Mouse (Mus musculus) C2C12 (cell line): Measurements from ENCODE around the gene Bcl9l. TPM values are rescaled to one million over a fixed set of nuclear protein-coding genes. Genes with fewer than 3 reads are reported as not detected.

Source experiments
- H3K27me3 ChIP-seq: one replicate; pipeline ENCODE4 v1.6.1; 2011; ENCODE audit not compliant: control insufficient read depth, insufficient read depth, insufficient read length
- H3K36me3 ChIP-seq: one replicate; pipeline ENCODE4 v1.6.1; 2011; ENCODE audit not compliant: control insufficient read depth, insufficient read depth
- H3K4me3 ChIP-seq: one replicate; pipeline ENCODE4 v1.5.1; 2011; ENCODE audit warnings: mild to moderate bottlenecking, control low read depth; ENCODE audit not compliant: poor library complexity, insufficient read depth, severe bottlenecking
- H3K79me2 ChIP-seq: one replicate; pipeline ENCODE4 v1.6.1; 2011; ENCODE audit not compliant: control insufficient read depth, insufficient read depth
- H3K79me3 ChIP-seq: one replicate; pipeline ENCODE4 v1.6.1; 2011; ENCODE audit warnings: low read depth, control low read depth
- H3ac ChIP-seq: one replicate; pipeline ENCODE3; 2011; ENCODE audit warnings: low read depth; ENCODE audit not compliant: control insufficient read depth, insufficient read length
- CEBPB ChIP-seq: IDR thresholded peaks from one replicate; pipeline ENCODE4 v1.6.1; 2011; ENCODE audit warnings: low read depth, mild to moderate bottlenecking, control low read depth, moderate library complexity
- CTCF ChIP-seq: IDR thresholded peaks from one replicate; pipeline ENCODE4 v1.5.1; 2011; ENCODE audit not compliant: control insufficient read depth, insufficient read depth, insufficient read length
- FOSL1 ChIP-seq: IDR thresholded peaks from one replicate; pipeline ENCODE4 v1.8.0; 2011; ENCODE audit warnings: mild to moderate bottlenecking, low read length; ENCODE audit not compliant: poor library complexity, insufficient read depth, severe bottlenecking
- MAX ChIP-seq: IDR thresholded peaks from one replicate; pipeline ENCODE4 v1.6.1; 2011; ENCODE audit warnings: mild to moderate bottlenecking, control low read depth
- MYOD1 ChIP-seq: IDR thresholded peaks from one replicate; pipeline ENCODE4 v1.6.1; 2011; ENCODE audit warnings: low read depth; ENCODE audit not compliant: control insufficient read depth, insufficient read length
- MYOG ChIP-seq: IDR thresholded peaks from one replicate; pipeline ENCODE4 v1.6.1; 2011; ENCODE audit not compliant: control insufficient read depth, insufficient read length; ENCODE audit errors: extremely low read depth
- USF1 ChIP-seq: IDR thresholded peaks from one replicate; pipeline ENCODE4 v1.6.1; 2011; ENCODE audit warnings: low read depth, mild to moderate bottlenecking, control low read depth, moderate library complexity
- polyA plus RNA-seq: library from polyadenylated mRNA; unstranded; fragments of >200 nt; fragmentation: generic; extraction: Trizol; gene quantifications from one replicate; pipeline ENCODE4 v1.2.1, GENCODE M21; 2012; ENCODE audit warnings: missing spikeins

Gene Bcl9l
- polyA plus RNA-seq, 1 experiment = 31.4 TPM

DNA sequence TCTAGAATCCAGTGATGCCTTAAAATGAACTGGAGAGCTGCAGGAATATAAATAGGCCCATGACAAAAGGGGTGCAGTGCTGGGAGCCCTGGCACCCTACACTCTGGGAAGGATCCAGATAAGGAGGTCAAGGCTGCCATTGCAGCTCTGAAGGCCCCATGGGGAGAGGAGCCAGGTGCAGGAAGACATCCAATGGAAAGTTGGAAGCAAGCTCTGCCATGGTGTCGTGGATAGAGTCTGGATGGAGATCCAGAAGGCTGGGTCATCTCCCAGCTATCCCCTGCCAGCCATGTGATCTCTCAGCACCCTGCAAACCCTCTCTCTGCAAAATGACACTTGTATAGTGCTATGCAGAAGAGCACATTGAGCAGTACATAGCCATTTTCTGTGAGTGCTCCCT, 8.3 kb upstream of the Bcl9l start:
- Histone ChIP-seq H3K79me3 (no peaks in the 10 kb centered on the region), H3K27me3 (peaks cover 5% of the 10 kb centered on the region), H3K4me3 (no peak overlapping the region), H3K79me2 (no peaks in the 10 kb centered on the region), H3K36me3 (no peaks in the 10 kb centered on the region), H3ac (no peak overlapping the region)
- no peak for TF ChIP-seq CTCF
- TF ChIP-seq USF1 = no peak
- no peak for TF ChIP-seq MYOD1
- TF ChIP-seq CEBPB = no peak
- no peak for TF ChIP-seq MYOG
- TF ChIP-seq FOSL1 = no peak
- TF ChIP-seq MAX = no peak

DNA sequence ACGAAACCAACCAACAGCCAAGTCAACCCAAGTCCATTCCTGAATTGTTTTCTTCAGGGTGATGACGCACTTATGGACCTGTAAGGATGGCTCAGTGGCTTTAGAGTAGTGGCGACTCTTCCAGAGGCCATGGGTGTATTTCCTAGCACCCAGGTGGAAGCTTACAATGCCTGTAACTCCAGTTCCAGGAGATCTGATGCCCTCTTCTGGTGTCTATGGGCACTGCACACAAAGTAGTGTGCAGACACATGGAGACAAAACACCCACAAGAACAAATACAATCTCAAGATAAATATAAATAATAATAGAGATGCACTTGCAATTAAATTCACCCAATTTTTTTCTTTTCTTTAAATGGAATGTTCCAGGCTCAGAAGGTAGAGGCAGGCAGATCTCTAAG, 6.7 kb upstream of the Bcl9l start:
- H3K79me2 ChIP-seq = no peaks in the 10 kb centered on the region
- H3ac ChIP-seq = no peak overlapping the region
- H3K36me3 ChIP-seq = no peaks in the 10 kb centered on the region
- no peak overlapping the region for H3K4me3 ChIP-seq
- H3K27me3 ChIP-seq = no peaks in the 10 kb centered on the region
- TF ChIP-seq MYOG (no peak), MAX (no peak), CTCF (no peak), FOSL1 (no peak), MYOD1 (no peak), USF1 (no peak), CEBPB (no peak)
- no peaks in the 10 kb centered on the region for H3K79me3 ChIP-seq

DNA sequence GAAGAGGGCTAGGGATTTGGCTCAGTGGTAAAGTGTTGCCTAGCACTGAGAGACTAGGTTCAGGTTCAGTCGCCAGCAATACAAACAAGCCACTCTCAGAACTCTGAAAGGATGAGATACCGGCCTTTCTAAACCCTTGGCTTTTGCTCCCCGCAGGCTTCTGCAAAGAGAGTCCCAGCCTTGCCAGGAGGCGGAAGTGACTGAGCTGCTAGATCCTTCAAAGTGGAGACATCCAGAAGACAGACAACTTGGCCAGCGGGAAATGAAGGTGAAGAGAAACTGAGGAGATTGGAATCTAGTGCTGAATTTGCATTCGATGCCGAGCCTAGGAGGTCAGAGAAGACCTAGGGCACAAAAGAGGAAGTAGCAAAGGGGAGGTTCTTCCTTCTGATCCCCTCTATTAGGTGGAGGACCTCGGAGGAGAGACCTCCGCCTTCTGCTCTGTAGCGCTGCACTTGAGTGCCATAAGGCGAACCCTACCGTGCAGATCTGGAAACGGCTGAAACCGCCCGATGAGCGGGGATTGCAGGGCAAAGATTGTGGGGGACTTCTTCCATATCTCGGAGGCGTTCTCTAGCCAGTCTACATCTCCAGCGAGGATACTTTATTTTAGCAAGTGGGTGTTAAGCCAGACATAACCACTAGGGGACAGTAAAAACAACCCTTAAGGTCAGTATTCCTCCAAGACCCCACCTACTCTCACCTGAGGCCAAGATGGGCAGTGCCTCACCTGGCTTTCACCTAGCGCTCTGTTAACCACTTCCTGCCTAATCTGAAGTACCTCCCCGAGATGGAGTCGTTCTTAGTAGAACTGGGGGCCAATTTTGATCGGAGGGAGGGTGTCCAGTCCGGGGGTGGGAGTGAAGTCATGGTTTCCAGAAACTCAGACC, 5.0 kb upstream of the Bcl9l start:
- Histone ChIP-seq H3K79me2 (peaks cover under 1% of the 10 kb centered on the region), H3K27me3 (no peaks in the 10 kb centered on the region), H3K4me3 (peak overlapping the region; percentile 44), H3ac (peak overlapping the region; percentile 78), H3K36me3 (no peaks in the 10 kb centered on the region), H3K79me3 (no peaks in the 10 kb centered on the region)
- TF ChIP-seq CTCF = peak; percentile 40
- no peak for TF ChIP-seq MYOG

DNA sequence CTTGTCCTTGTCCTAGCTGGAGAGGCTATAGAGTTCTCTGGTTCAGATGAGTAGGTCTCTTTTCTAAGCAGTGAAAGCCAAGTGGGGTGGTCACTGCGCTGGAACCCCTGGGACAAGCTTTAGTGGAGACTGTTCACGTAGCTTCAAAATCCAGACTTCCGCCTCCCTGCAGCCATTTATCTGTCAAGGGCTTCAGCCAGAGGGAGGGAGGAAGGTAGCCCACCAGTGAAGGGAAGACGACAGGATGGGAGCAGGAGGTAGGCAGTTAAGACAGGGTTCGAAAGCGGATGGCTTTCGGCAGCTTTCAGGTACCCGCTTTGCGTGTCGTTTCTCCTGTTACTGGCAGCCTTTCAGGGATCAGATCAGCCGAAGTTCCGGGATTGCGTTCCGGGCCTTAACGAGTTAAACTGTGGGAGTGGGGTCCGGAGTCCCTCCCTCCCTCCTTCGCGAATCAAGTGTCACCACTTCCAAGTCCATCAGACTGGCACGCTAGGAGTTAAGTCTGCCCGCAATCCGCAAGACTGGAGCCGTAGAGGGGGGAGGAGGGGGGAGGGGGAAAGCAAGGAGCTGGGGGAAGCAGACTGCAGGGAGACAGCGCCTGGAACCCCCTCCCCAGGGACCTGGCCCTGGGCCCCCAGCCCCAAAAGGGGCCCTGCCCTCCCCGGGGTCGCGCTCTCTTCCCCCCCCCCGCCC, 4.2 kb upstream of the Bcl9l start:
- Histone ChIP-seq H3K79me2 (peaks cover 8% of the 10 kb centered on the region), H3K36me3 (no peaks in the 10 kb centered on the region), H3K27me3 (no peaks in the 10 kb centered on the region), H3K4me3 (peak overlapping the region; percentile 44), H3ac (peak overlapping the region; percentile 78), H3K79me3 (peaks cover 3% of the 10 kb centered on the region)
- TF ChIP-seq MAX (no peak), MYOG (no peak), CEBPB (no peak), CTCF (no peak), USF1 (no peak), FOSL1 (no peak), MYOD1 (no peak)

DNA sequence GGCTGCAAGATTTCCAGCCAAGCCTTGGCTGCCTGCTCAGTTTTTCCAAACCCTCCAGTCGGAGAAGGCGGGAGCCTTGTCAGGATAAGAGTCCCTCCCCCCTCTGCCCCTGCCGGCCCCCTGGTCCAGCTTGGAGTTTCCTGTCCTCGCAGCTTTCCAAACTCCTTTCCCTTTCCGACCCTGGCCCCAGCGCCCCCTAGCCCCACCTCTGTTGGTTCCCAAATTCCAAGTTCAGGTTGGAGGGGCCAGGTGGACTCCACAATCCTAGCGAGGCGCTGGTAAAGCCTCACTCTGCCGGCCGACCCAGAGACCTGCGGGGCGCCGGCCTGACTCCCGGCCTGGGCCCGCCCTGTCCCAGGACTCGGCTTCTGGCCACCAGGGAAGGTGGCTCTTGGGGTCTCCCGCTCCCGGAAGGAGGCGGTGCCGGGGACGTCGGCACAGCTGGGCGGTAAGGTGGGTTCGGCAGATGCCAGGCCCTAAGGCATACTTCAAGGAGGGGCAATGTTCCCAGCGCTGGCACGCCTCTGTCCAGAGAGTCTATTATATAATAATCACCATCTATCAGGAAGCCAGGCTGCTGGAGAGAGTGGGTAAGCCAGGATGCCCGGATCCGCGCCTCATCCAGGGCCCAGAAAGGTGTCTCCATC, 3.5 kb upstream of the Bcl9l start:
- TF ChIP-seq MYOG (no peak), MYOD1 (no peak), MAX (no peak), CEBPB (no peak), CTCF (no peak)
- Histone ChIP-seq H3K79me3 (peaks cover 9% of the 10 kb centered on the region), H3ac (peak overlapping the region; percentile 81), H3K4me3 (peak overlapping the region; percentile 44), H3K27me3 (no peaks in the 10 kb centered on the region), H3K79me2 (peaks cover 15% of the 10 kb centered on the region), H3K36me3 (no peaks in the 10 kb centered on the region)
